Mouse (Mus musculus) kidney, embryonic 16.5 days (tissue): ENCODE results near the gene Ctnnal1. TPM values are rescaled to one million over a fixed set of nuclear protein-coding genes. Genes with fewer than 3 reads are reported as not detected.
A peak's percentile ranks its signal among the peaks of the same experiment; 100 is the strongest.

Experiments used
- ATAC-seq: fragments of 200-750 bp; cut with Nextera tagmentation; 2 replicates; pipeline ENCODE4 v1.8.0; 2017; ENCODE audit warnings: moderate TSS enrichment; ENCODE audit not compliant: low FRiP score, low TSS enrichment
- H3K27ac ChIP-seq: fragments of 300-500 bp; sonication (generic); 2 replicates; pipeline ENCODE4 v1.5.1; 2014; ENCODE audit warnings: low read length
- H3K27me3 ChIP-seq: fragments of 300-500 bp; sonication (generic); 2 replicates; pipeline ENCODE4 v1.6.1; 2014; ENCODE audit warnings: low read length, control low read depth, mixed read lengths; ENCODE audit not compliant: insufficient read depth
- H3K36me3 ChIP-seq: fragments of 300-500 bp; sonication (generic); 2 replicates; pipeline ENCODE4 v1.6.1; 2014; ENCODE audit warnings: low read length, control low read depth, mixed read lengths; ENCODE audit not compliant: insufficient read depth
- H3K4me1 ChIP-seq: fragments of 300-500 bp; sonication (generic); 2 replicates; pipeline ENCODE4 v1.6.1; 2014; ENCODE audit warnings: low read length, control low read depth, mixed read lengths; ENCODE audit not compliant: insufficient read depth
- H3K4me2 ChIP-seq: fragments of 300-500 bp; sonication (generic); replicated peaks from 2 replicates; pipeline ENCODE4 v1.6.1; 2014; ENCODE audit warnings: low read depth, low read length
- H3K4me3 ChIP-seq: fragments of 300-500 bp; sonication (generic); 2 replicates; pipeline ENCODE4 v1.5.1; 2014; ENCODE audit warnings: mild to moderate bottlenecking, low read length
- H3K9ac ChIP-seq: fragments of 300-500 bp; sonication (generic); replicated peaks from 2 replicates; pipeline ENCODE4 v1.6.1; 2014; ENCODE audit warnings: low read length
- H3K9me3 ChIP-seq: fragments of 300-500 bp; sonication (generic); 2 replicates; pipeline ENCODE4 v1.6.1; 2016; ENCODE audit warnings: low read length, control low read depth
- WGBS: fragments of 180-500 bp; shearing (Covaris S2); extraction: QIAGEN DNeasy Blood & Tissue Kit; methylation state at CpG from one replicate; pipeline ENCODE4 v1.1.7; 2014; 5-methylcytosine and 5-hydroxymethylcytosine counted together
- polyA plus RNA-seq: library from polyadenylated mRNA; unstranded; fragments of >200 nt; fragmentation: Nextera tagmentation; extraction: Ambion mirVana; gene quantifications from 2 replicates; pipeline ENCODE4 v1.2.1, GENCODE M21; 2015

Gene Ctnnal1
- 38.7 and 39.7 TPM in 2 replicates for polyA plus RNA-seq

GRCm38 (mm10) chr4:56865003-56865511 lies at the start of gene Ctnnal1:
TSS of gene Ctnnal1 (minus strand) at chr4:56865188.
- Histone ChIP-seq H3K9me3 (no peaks in the 10 kb centered on the region), H3K4me3 (peak within 1 kb of the TSS; percentile 84), H3K4me2 (peak within 1 kb of the TSS; percentile 54), H3K9ac (peak within 1 kb of the TSS; percentile 82), H3K27ac (peak within 1 kb of the TSS; percentile 91), H3K27me3 (no peaks in the 10 kb centered on the region), H3K36me3 (no peaks in the 10 kb centered on the region), H3K4me1 (peaks cover 21% of the 10 kb centered on the region)
- ATAC-seq, result peak; percentile 98
- WGBS, result 0% methylated on average over 45 of the region's 45 CpGs

- ATAC-seq, result no peak
- no peak overlapping the region for H3K27ac ChIP-seq
- H3K4me3 ChIP-seq, result no peak overlapping the region
- H3K27me3 ChIP-seq, result no peaks in the 10 kb centered on the region
- H3K4me1 ChIP-seq, result no peaks in the 10 kb centered on the region
- no peaks in the 10 kb centered on the region for H3K9me3 ChIP-seq
- H3K4me2 ChIP-seq, result no peak overlapping the region
- peaks cover 54% of the 10 kb centered on the region for H3K36me3 ChIP-seq
- WGBS, result 67% methylated on average over 1 of the region's 1 CpGs
- H3K9ac ChIP-seq, result no peak overlapping the region
Observed at GRCm38 (mm10) chr4:56914761-56915160, 49.8 kb upstream of the Ctnnal1 start.

GRCm38 (mm10) chr4:56914338-56914737 lies 49.4 kb upstream of the Ctnnal1 start:
- Histone ChIP-seq H3K9ac (no peak overlapping the region), H3K9me3 (no peaks in the 10 kb centered on the region), H3K27ac (no peak overlapping the region), H3K4me2 (no peak overlapping the region), H3K36me3 (peaks cover 58% of the 10 kb centered on the region), H3K4me1 (no peaks in the 10 kb centered on the region), H3K27me3 (no peaks in the 10 kb centered on the region), H3K4me3 (no peak overlapping the region)
- ATAC-seq, result no peak
- 95% methylated on average over 6 of the region's 6 CpGs for WGBS

GRCm38 (mm10) chr4:56912382-56913001 lies 47.5 kb upstream of the Ctnnal1 start:
- Histone ChIP-seq H3K9me3 (no peaks in the 10 kb centered on the region), H3K4me1 (no peaks in the 10 kb centered on the region), H3K9ac (no peak overlapping the region), H3K27ac (no peak overlapping the region), H3K36me3 (peaks cover 66% of the 10 kb centered on the region), H3K4me2 (no peak overlapping the region), H3K4me3 (no peak overlapping the region), H3K27me3 (no peaks in the 10 kb centered on the region)
- WGBS, result 94% methylated on average over 7 of the region's 7 CpGs
- ATAC-seq, result no peak

- no peak for ATAC-seq
- Histone ChIP-seq H3K27ac (no peak overlapping the region), H3K9me3 (no peaks in the 10 kb centered on the region), H3K4me2 (no peak overlapping the region), H3K4me3 (no peak overlapping the region), H3K9ac (no peak overlapping the region), H3K4me1 (no peaks in the 10 kb centered on the region), H3K36me3 (peaks cover 64% of the 10 kb centered on the region), H3K27me3 (no peaks in the 10 kb centered on the region)
- 63% methylated on average over 3 of the region's 3 CpGs for WGBS
Observed at GRCm38 (mm10) chr4:56909568-56909967, 44.6 kb upstream of the Ctnnal1 start.

- WGBS, result 96% methylated on average over 5 of the region's 5 CpGs
- Histone ChIP-seq H3K4me1 (no peaks in the 10 kb centered on the region), H3K4me2 (no peak overlapping the region), H3K27me3 (no peaks in the 10 kb centered on the region), H3K36me3 (peaks cover 63% of the 10 kb centered on the region), H3K4me3 (no peak overlapping the region), H3K9ac (no peak overlapping the region), H3K27ac (no peak overlapping the region), H3K9me3 (no peaks in the 10 kb centered on the region)
- ATAC-seq, result no peak
Observed at GRCm38 (mm10) chr4:56907671-56908070, 42.7 kb upstream of the Ctnnal1 start.

GRCm38 (mm10) chr4:56906926-56907325 lies 41.9 kb upstream of the Ctnnal1 start:
- no peaks in the 10 kb centered on the region for H3K4me1 ChIP-seq
- 87% methylated on average over 3 of the region's 3 CpGs for WGBS
- H3K27me3 ChIP-seq, result no peaks in the 10 kb centered on the region
- H3K9me3 ChIP-seq, result 0 out of 2 replicates have a peak, but pooled peaks cover under 1% of the 10 kb centered on the region
- no peak overlapping the region for H3K27ac ChIP-seq
- no peak overlapping the region for H3K9ac ChIP-seq
- no peak for ATAC-seq
- H3K4me3 ChIP-seq, result no peak overlapping the region
- H3K4me2 ChIP-seq, result no peak overlapping the region
- peaks cover 68% of the 10 kb centered on the region for H3K36me3 ChIP-seq

GRCm38 (mm10) chr4:56905507-56905906 lies 40.5 kb upstream of the Ctnnal1 start:
- no peak for ATAC-seq
- WGBS, result 92% methylated on average over 5 of the region's 5 CpGs
- Histone ChIP-seq H3K27ac (no peak overlapping the region), H3K27me3 (no peaks in the 10 kb centered on the region), H3K9ac (no peak overlapping the region), H3K4me3 (no peak overlapping the region), H3K4me1 (no peaks in the 10 kb centered on the region), H3K4me2 (no peak overlapping the region), H3K36me3 (peaks cover 61% of the 10 kb centered on the region), H3K9me3 (0 out of 2 replicates have a peak, but pooled peaks cover 5% of the 10 kb centered on the region)

GRCm38 (mm10) chr4:56901671-56902070 lies 36.7 kb upstream of the Ctnnal1 start:
- H3K36me3 ChIP-seq, result peaks cover 65% of the 10 kb centered on the region
- no peak for ATAC-seq
- H3K4me2 ChIP-seq, result no peak overlapping the region
- H3K27me3 ChIP-seq, result no peaks in the 10 kb centered on the region
- 0 out of 2 replicates have a peak, but pooled peaks cover 5% of the 10 kb centered on the region for H3K9me3 ChIP-seq
- H3K27ac ChIP-seq, result no peak overlapping the region
- H3K4me1 ChIP-seq, result no peaks in the 10 kb centered on the region
- 98% methylated on average over 2 of the region's 2 CpGs for WGBS
- no peak overlapping the region for H3K4me3 ChIP-seq
- no peak overlapping the region for H3K9ac ChIP-seq

- Histone ChIP-seq H3K4me1 (no peaks in the 10 kb centered on the region), H3K4me2 (no peak overlapping the region), H3K27me3 (no peaks in the 10 kb centered on the region), H3K36me3 (peaks cover 66% of the 10 kb centered on the region), H3K4me3 (no peak overlapping the region), H3K27ac (no peak overlapping the region), H3K9me3 (0 out of 2 replicates have a peak, but pooled peaks cover 5% of the 10 kb centered on the region), H3K9ac (no peak overlapping the region)
- no peak for ATAC-seq
- WGBS, result 80% methylated on average over 8 of the region's 8 CpGs
Observed at GRCm38 (mm10) chr4:56899216-56899615, 34.2 kb upstream of the Ctnnal1 start.
